Mouse (Mus musculus) limb, embryonic 15.5 days (tissue): ENCODE measurements around the gene Neurog1. TPM values are rescaled to one million over a fixed set of nuclear protein-coding genes. Genes with fewer than 3 reads are reported as not detected.

Experiments
- polyA plus RNA-seq: library from polyadenylated mRNA; unstranded; fragments of >200 nt; fragmentation: Nextera tagmentation; extraction: Ambion mirVana; gene quantifications from 2 replicates; pipeline ENCODE4 v1.2.1, GENCODE M21; 2015

Gene Neurog1
- polyA plus RNA-seq, 1 experiment from 2014 or later = not detected

Other genes with a start within 250 kb of the Neurog1 start
- gene H2afy, start 115.8 kb downstream of the Neurog1 start, polyA plus RNA-seq = 242 and 272 TPM in 2 replicates
- gene Tifab, start 73.3 kb downstream of the Neurog1 start, polyA plus RNA-seq = 3.2 and 3.8 TPM in 2 replicates
- gene Cxcl14, start 44.4 kb upstream of the Neurog1 start, polyA plus RNA-seq = 624 and 644 TPM in 2 replicates
- 0.10 and 0.19 TPM in 2 replicates for gene Gm3045, start 174.4 kb upstream of the Neurog1 start, polyA plus RNA-seq
- 2.1 and 2.4 TPM in 2 replicates for gene Slc25a48, start 186.2 kb upstream of the Neurog1 start, polyA plus RNA-seq
- not detected in 2 replicates for gene Il9, start 230.1 kb upstream of the Neurog1 start, polyA plus RNA-seq